Mouse (Mus musculus) fat pad, adult 2 months (tissue): Measurements from ENCODE around the gene Chrnb1.

Source experiments
- DNase-seq: peaks from one replicate; pipeline ENCODE4 v3.0.0-alpha.2; 2011; ENCODE audit warnings: low read depth, low spot score; ENCODE audit errors: extremely low read depth

Gene Chrnb1

DNA sequence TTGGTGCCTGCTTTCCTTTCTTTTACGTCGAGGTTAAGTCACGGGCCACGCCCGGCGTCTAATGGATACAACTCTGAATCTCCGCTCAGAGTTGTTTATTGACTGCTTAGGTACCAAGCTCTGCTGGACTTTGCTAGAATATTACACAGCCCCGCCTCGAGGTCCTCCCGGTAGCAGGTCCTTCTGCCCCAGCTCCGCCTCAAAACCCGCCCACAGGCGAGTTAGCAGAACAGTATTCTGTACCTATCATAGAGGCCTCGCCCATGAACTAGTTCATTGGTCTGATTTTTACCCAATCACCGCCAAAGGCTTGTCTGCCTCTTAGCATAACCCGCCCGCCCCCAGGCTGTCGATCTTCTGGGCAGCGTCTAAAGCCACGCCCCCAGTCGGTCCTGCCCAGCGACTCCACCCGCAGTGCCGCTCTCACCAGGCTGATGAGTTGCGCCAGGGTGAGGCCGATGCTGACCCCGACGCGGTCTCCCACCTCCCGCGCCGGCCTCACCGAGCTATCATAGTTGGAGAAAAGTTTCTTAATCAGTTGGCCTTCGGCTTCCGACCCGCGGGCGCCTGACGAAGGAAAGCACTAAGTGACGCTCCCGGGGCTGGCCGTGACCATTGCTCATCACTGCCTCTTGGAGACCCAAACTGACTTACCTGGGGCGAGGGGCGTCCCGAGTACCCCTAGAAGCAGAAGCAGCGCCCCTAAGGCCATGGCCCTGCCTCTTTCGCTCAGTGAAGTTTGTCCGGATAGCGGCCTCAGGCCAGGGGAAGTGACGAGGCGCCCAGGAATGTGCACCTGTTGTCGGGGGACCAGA is at the start of gene Chrnb1:
Gene Chrnb1 (minus strand): TSS at position 776 of the 815 bp plus-strand sequence.
- peak; percentile 93 for DNase-seq

DNA sequence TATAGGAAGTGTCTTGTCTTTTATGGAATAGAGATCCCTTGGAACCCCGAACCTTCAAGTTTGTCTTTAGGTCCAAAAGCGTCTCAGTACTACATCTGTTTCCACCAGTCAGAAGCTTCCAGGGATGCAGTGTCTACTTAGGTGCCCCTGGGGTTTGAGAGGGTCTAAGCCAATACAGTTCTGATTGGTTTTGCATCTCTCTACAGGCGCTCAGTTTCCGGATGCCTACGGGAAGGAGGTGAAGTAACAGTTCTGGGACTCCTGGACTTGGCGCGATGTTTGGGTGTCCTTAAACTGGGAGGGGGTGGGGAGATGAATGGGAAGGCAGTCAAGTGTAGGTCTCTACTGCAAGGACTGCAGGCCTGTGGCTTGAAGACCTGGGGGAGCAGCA is 43.0 kb upstream of the Chrnb1 start:
- no peak for DNase-seq

DNA sequence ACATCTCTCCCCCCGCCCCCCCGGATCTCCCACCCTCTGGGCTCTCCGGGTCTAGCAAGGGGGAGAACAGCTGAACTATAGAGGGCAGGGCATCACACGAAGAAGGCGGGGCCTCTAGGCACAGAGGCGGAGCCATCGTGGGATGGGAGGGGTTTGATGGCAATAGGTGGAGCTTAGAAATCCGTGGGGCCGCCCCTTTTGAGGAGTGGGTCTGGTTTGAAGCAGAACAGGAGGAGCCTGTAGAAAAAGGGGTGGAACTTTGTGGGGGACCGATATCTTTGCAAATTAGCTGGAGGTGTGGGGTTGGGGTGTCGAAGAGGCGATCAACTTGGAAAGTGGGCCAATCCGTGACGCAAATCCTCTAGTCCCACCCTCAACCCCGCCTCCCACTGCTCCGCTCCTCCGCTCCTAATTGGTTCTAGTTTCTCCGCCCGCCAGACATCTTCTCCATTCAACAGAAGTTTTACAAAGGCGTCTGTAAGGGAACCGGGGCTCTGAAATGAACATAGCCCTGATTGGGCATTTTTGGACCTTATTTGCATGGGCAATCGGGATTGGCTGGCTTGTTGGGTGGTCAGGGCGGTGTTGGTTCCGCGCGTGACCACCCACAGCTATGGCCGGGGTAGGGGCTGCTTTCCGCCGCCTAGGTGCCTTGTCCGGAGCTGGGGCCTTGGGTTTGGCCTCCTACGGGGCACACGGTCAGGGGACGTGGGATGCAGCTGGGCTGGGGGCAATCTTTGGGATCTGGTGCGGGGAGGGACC is 42.4 kb upstream of the Chrnb1 start, which contains the start of gene Tmem256:
Gene Tmem256 (plus strand): TSS at position 563 of the 762 bp plus-strand sequence.
- DNase-seq, result peak; percentile 91

DNA sequence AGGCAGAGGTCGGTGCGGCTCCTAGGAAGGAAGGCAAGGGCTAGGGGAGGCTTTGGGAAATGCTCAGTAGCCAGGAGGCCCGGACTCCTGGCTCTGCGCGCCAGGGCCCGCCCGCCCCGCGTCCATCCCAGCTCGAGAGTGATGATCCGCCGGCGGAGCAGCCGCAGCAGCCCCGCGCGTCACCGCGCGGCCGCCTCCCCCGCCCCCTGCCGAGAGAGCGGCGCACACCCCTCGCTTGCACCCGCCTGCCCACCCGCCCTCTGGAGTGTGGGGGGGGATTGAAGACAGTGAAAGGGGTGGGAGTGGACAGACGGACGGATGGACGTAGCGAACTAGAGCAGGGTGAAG is 41.8 kb upstream of the Chrnb1 start, which contains the start of gene Nlgn2:
Gene Nlgn2 (minus strand): TSS at position 181 of the 348 bp plus-strand sequence.
- DNase-seq, result no peak

DNA sequence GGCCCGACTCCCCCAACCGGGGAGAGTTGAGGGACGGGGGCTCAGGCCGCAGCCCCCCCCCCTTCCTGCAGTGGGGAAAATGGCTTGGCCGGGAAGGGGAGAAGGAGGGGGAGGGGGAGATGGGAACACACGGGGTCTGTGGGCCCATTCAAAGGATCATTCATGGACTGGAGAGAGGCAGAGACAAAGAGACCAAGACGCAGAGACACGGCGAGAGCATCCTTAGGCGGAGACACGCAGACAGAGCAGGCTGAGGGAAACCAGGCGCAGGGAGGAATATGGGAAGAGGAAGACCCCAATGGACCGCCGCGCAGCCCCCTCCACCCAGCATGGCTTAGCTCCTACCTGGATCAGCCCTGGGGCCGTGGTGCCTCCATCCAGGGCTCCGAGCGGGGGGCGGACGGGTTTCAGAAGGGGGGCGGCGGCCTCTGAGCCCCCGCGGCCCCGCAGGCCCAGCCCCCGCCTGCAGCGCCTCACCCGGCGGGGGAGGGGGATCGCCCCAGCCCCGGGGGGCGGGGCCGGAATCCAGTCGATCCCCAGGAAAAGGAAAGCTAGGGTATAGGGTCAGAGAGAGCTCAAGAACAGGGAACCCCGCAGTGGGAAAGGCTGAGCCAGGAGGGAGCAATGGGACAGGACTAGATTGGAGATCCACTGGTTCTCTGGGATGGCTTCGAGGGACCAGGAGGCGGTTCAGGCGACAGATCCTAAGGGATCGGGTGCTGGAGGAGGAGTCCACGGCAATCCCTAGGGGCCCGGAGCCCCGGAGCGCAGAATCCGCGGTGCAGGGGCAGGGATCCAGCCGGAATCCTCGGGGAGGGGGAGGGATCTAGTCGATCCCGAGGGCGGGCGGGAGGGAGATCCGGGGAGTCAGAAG is 41.2 kb upstream of the Chrnb1 start:
- no peak for DNase-seq

DNA sequence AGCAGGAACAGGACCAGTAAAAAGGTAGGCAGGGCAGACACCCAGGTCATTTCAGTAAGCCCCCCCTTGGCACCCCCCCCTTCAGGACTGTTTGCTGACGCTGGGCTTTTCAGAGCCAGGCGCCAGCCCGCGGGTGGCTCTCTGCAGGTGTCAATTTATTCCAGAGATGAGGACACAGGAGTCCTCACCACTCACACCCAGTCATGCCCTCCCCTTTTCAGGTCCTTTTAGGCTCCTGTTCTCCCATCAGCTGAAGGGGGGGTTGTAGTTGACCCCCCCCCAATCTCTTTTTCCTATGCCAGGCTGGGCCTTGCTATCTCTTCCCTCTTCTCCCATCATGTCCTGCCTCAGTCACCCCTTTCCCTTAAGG is 40.2 kb upstream of the Chrnb1 start:
- DNase-seq, result no peak

DNA sequence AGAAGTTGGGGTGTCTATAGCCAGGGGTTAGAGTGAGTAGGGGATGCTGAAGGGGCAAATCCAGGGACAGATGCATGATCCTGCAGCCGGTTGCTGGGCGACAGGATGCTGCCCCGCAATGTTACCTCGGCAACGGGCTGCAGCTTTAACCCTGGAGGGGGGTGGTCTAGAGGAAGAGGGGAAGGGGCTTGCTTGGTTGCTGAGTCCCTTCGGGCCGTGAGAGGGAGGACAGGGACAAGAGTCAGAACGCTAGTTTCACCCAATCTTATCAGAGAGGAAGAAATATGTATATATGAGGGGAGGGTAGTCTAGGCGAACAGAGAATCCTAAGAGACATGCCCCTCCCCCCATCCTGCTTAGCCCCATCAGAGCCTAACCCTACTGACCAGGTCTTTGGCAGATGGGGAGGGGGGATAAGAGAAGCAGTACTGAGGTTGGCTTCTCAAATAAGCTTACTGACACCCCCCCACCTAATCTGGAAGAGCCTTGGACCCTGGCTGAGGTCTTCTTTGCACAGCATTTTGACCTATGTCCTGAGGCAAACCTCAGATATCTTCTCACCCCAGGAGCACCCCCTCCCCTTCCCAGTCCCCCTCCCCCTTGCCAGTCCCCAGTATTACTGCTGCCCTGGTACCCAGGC is 39.7 kb upstream of the Chrnb1 start:
- DNase-seq, result no peak

DNA sequence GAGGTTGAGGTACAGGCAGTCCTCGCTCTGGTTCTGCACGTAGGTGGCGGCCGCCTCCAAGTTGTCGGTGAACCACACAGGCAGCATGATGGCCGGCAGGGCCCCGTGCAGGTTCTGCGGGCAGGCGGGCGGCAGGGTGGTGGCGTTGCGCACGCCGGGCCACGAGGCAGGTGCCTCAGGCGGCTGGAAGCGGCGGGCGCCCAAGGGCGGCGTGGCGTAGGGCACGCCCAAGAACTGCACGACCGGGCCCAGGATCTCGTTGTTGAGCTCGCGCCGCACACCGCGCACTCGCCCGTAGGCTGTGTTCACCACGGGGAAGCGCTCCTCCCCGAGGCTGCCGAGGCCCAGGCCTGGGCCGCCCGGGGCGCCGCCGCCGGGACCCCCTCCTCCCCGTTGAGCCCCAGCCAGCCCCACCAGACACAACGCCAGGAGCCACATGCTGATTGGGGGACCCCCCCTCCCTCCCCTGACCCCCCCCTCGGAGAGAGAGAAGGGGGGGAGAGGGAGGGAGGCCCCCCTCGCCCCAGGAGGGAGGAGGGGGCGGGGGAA is 38.3 kb upstream of the Chrnb1 start:
- no peak for DNase-seq

DNA sequence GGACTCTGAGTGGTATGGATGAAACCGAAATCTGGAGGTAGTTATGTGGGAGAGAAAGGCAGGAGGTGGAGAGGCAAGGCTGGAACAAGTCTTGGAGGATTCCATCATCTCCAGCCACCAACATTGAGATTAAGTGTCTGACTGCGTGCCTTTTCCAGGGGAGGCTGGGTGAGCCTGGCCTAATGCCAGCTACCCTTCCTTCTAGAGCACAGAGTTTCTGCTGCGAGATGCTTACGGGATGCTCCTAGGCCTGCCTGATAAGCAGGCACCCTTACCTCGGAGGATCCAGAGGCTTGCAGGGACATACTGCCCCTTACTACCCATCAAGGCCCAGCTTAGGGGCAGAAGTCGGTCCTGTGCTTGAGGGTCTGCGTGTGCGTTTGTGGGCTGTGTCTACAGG is 37.8 kb upstream of the Chrnb1 start:
- DNase-seq, result no peak

DNA sequence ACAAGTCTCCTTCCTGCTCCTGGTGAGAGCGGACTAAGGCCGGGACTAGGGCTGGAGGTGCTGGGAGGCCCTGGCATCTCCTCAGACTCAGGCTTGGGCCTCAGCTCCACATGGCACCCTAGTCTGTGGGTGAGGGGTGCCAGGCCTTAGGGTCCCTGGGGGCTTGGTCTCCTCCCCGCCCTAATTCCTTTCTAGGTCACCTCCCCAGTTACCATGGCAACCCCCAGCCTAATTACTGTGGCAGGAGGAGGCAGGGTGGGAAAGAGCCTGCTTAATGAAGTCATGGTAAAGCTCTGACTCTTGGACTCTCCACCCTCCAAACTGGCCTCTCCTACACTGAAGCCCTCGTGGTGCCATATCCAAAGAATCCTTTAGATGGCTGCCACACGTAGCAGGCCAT is 33.1 kb upstream of the Chrnb1 start:
- no peak for DNase-seq

DNA sequence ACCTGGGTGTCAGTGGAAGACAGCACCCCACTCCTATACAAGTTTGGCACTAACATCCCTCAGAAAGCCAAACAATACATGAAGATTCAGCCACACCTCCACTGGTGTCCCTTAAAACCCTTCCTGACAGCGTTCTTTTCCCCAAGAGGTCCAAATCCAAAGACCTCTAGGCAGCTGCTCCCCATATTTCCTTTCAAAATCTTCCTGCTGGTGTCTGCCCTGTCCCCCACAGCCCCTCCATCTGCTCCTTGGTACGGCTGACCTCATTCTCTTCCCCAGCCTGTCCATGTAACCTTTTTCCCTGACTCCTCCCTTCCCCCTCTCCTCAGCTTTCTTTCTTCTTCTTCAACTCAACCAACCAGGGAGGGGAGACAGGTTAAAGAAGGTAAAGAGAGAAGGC is 27.7 kb upstream of the Chrnb1 start:
- DNase-seq, result no peak

DNA sequence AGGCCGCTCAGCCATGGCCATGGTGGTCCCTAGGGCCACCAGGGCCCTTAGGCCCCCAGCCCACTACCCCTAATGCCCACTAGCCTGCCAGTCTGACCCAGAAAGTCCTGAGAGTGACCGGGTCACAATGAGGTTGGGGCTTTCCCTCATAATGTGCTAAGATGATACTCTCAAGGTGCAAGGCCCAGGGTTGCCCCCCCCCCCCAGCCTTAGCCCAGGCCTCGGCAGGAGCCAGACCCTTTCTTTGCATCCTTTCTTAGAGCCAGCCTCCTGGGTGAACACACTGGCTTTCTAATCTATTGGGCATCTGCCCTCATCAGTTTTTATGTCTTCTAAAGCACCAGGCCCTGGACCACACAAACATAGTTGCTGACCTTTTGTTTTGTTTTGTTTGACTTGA is 26.3 kb upstream of the Chrnb1 start, which contains the start of gene Spem1:
Gene Spem1 (minus strand): TSS at position 101 of the 400 bp plus-strand sequence.
- DNase-seq, result no peak

DNA sequence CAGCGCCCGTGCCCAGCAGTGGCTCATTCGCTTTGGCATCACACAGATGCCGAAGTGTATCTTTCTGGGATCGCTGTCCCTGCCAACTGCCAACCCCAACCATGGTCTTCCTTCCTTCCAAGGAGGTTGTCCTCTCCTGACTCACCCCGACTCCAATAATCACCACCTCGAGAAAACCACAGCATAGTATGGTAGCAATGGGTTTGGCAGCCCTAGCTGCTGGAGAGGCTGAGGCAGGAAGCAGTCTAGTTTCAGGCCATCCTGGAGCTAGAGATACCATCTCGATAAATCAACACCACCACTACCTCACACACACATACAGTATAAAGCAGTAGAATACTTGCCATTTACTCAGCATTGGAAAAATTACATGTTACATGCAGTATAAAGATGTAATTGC is 23.1 kb upstream of the Chrnb1 start:
- no peak for DNase-seq

DNA sequence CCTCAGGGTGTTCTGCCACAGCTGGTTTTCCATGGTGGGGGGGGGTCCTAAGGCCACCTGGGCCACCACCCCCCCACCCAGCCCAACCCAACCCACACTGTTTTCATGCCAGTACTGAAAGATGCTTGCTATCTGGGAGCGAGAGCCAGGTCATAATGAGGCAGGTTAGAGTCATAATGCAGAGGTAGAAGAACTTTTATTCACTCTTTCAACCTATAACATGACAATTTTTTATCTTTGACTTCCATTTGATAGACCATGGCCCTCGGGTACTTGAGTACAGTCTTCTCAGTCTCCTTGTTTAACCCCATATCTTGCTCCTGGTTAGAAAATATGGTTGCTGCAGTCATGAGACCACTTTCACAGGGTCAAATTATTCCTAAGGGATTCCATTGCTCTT is 22.6 kb upstream of the Chrnb1 start, which contains the start of gene Spem2:
Gene Spem2 (minus strand): TSS at position 101 of the 400 bp plus-strand sequence.
- no peak for DNase-seq

DNA sequence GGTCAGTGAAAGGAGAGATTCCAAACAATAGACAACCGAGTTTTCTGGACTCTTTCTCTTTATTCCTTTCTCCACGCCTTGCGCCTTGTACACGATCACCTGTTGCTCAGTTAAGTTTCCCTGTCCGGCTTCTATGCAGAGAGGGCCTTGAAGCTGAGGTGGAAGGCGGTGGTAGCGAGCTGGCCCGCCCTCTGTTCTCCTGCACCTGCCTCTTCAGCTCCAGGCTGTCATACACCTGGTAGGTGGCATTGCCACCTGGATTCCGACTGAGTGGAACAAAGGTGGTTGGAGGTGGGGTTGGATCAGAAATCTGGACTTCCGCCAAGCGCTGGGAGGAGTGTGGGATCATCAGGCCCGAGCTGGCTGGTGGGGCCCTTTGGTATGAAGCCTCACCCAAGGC is 20.8 kb upstream of the Chrnb1 start:
- no peak for DNase-seq

DNA sequence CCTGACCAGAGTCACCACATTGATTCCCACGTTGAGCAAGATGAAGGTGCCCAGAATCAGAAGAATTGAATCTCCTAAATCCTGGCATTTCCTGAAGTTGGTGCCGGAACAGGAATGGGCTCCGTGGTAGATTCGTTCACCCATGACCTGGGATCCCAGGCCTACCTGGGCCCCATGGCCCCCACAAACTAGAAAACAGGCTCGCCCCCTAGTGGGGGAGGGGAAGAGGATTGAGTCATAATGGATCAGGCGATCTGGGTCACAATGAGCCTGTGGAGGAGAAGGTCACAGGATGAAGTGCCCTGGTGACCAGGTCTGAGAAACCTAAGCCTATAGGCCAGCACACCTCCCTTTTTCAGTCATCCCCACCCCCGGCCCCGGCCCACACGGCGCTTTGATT is 19.4 kb upstream of the Chrnb1 start, which contains the start of gene Gm39566:
Gene Gm39566 (minus strand): TSS at position 144 of the 400 bp plus-strand sequence.
- no peak for DNase-seq

DNA sequence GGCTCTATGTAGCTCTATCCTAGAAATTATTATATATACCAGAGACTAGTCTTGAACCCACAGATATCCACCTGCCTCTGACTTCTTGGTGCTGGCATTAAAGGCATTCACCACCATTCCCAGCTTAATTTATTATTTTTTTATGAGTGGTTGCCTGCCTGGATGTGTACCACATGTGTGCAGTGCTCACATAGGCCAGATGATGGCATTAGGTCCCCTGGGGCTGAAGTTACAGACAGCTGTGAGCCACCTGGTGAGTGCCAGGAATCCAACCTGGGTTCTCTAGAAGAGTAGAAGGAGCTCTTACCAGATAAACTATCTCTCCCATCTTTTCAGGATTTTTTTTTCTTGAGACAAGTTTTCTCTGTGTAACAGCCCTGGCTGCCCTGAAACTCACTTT is 14.5 kb upstream of the Chrnb1 start:
- no peak for DNase-seq

DNA sequence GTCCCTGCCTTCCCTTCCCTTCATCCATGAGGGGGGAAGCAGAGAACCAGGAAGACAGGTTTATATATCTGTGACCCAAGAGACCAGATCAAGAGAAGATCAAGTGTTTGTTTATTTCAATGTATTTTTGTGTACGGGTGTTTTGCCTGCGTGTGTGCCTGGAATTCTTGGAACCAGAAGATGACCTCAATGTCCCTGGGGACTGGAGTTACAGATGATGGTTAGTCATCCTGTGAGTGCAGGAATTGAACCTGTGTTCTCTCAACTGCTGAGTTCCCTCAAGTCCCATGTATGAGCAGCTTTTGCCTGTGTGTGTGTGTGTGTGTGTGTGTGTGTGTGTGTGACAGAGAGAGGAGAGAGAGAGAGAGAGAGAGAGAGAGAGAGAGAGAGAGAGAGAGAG is 11.9 kb upstream of the Chrnb1 start:
- DNase-seq, result no peak

DNA sequence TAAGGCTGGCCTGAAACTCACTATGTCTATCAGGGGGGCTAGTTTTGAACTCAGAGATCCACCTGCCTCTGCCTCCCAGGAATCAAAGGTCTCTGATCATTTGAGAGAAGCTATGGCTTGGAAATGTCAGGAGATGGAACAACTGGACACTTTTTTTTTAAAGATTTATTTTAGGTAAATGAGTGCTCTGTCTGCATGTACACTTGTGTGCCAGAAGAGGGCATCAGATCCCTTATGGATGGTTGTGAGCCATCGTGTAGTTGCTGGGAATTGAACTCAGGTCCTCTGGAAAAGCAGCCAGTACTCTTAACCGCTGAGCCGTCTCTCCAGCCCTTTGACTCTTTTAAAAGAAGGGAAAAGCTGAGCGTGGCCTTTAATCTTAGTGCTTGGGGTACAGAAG is 10.6 kb upstream of the Chrnb1 start:
- DNase-seq, result no peak
